Mouse (Mus musculus): ENCODE measurements around the gene Ttc39a. TPM values are rescaled to one million over a fixed set of nuclear protein-coding genes. Genes with fewer than 3 reads are reported as not detected.

Gene Ttc39a
- polyA plus RNA-seq, 1 experiment from 2014 or later = 2.3 TPM

DNA sequence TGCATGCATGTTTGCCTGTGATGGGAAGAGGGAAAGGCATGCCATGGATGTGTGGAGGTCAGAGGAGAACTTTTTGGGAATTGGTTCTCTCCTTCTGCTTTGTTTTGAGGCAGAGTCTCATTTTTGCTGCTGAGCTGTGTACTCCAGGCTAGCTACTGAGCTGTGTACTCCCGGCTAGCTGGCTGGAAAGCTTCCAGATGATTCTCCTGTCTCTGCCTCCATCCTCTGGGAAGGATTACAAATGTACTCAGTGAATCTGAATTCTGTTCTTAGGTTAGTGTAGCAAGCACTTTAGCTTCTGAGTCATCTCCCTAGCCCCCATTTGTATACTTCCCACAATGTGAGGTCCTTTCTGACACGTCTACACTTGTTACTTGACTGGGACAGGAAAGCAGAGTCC, 17.0 kb downstream of the Ttc39a start:
- Histone ChIP-seq H3K4me3 (no peak overlapping the region), H3K9ac (no peak overlapping the region), H3K36me3 (no peaks in the 10 kb centered on the region), H3K27me3 (no peaks in the 10 kb centered on the region), H3K4me1 (0 out of 2 replicates have a peak, but pooled peaks cover 4% of the 10 kb centered on the region), H3K9me3 (replicated peaks) (no peaks in the 10 kb centered on the region), H3K27ac (no peak overlapping the region), H3K4me2 (replicated peaks) (no peak overlapping the region)
- ATAC-seq (ENCODE audit: low FRiP score) = no peak
- WGBS = 74% methylated on average over 2 of the region's 2 CpGs

DNA sequence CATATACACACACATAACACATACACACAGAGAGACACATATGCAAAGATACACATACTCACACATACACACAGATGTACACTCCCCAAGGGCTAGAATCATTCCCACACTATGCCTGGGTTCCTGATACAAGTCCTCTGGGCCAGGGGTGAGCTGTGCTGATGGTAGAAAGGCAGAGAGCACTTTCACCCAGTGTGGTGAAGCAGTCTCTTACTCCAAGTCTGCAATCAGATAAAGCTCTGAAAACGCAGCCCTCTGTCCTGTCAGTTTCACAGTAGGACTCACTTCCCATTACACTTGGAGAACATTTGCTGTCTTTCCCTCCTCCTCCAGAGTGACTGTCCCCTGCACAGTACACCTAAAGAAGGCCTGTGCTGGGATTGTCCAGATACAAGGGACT, 20.6 kb downstream of the Ttc39a start:
- H3K27me3 ChIP-seq = no peaks in the 10 kb centered on the region
- no peak for ATAC-seq (ENCODE audit: low FRiP score)
- H3K27ac ChIP-seq = no peak overlapping the region
- no peak overlapping the region for H3K9ac ChIP-seq
- no peaks in the 10 kb centered on the region for H3K36me3 ChIP-seq
- no peak overlapping the region for H3K4me3 ChIP-seq
- H3K4me2 ChIP-seq (replicated peaks) = no peak overlapping the region
- H3K4me1 ChIP-seq = no peaks in the 10 kb centered on the region; the same call in 1 of the 2 replicates
- WGBS = 63% methylated on average over 1 of the region's 1 CpGs
- no peaks in the 10 kb centered on the region for H3K9me3 ChIP-seq (replicated peaks)

DNA sequence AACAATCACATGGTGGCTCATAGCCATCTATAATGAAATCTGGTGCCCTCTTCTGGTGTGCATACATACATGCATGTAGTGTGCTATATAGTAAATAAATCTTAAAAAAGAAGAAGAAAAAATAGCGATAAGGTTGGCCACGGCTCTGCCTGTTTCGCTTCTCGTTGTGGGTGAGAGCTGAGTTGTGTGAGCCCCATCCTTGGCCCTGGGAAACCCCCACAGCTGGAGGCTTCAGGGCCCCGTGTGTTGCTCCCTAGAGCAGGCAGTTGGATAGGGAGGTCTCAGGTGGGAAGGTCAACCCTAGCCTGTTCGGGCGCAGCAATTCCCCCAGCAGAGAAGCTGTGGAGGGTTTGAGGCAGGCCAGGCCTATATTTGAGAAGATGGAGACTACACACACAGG, 23.8 kb downstream of the Ttc39a start:
- 92% methylated on average over 7 of the region's 7 CpGs for WGBS
- Histone ChIP-seq H3K27me3 (no peaks in the 10 kb centered on the region), H3K4me2 (replicated peaks) (no peak overlapping the region), H3K4me3 (no peak overlapping the region), H3K9me3 (replicated peaks) (no peaks in the 10 kb centered on the region), H3K4me1 (peaks cover 7% of the 10 kb centered on the region), H3K27ac (no peak overlapping the region), H3K36me3 (no peaks in the 10 kb centered on the region), H3K9ac (no peak overlapping the region)
- ATAC-seq (ENCODE audit: low FRiP score) = no peak

DNA sequence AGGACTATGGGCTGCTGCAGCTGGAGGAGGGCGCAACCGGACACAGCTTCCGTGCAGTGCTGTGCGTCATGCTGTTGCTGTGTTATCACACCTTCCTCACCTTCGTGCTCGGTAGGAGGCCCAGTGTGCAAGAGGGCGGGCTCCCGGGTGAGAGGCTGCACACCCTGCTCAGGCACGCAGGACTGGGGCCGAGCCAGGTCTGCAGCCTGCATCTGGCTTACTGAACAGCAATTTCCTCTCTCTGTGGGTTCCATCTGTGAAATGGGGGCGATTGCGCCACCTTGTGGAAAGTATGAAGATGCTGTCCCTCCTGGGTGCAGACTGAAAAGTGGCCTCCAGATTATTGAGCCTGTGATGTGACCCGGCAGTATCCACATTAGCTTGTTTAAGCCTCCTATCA, 24.4 kb downstream of the Ttc39a start:
- Histone ChIP-seq H3K4me2 (replicated peaks) (no peak overlapping the region), H3K9ac (0 out of 2 replicates have a peak overlapping the region, but pooled peaks have one; percentile 32), H3K4me3 (no peak overlapping the region), H3K36me3 (no peaks in the 10 kb centered on the region), H3K27me3 (no peaks in the 10 kb centered on the region), H3K4me1 (peaks cover 7% of the 10 kb centered on the region), H3K27ac (no peak overlapping the region), H3K9me3 (replicated peaks) (no peaks in the 10 kb centered on the region)
- WGBS = 56% methylated on average over 13 of the region's 13 CpGs
- ATAC-seq (ENCODE audit: low FRiP score) = no peak

DNA sequence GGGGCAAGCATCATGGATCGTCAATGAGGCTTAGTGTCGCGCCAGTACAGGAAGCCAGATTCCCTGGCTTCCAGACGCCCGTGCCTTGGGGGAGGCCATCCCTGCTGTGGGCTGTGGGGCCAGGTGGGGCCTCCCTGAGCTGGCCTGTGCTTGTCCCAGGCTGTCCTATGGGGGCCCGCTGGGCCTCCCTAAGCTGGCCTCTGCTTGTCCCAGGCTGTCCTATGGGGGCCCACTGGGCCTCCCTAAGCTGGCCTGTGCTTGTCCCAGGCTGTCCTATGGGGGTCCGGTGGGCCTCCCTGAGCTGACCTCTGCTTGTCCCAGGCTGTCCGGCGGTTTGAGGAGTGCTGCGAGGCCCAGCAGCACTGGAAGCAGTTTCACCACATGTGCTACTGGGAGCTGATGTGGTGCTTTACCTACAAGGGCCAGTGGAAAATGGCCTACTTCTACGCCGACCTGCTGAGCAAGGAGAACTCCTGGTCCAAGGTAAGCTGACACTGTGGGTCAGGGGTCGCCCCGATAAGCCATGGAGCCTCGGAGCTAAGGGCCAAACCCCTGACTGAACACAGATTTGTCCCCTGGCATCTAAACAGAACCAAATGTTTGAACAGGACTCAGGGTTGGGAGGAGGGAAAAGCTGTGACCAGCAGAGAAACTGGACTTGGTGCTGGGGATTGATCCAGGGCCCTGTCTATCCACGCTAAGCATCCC, 26.4 kb downstream of the Ttc39a start:
- no peaks in the 10 kb centered on the region for H3K36me3 ChIP-seq
- H3K9ac ChIP-seq = no peak overlapping the region
- no peak overlapping the region for H3K4me2 ChIP-seq (replicated peaks)
- no peaks in the 10 kb centered on the region for H3K9me3 ChIP-seq (replicated peaks)
- ATAC-seq (ENCODE audit: low FRiP score) = no peak
- H3K27ac ChIP-seq = no peak overlapping the region
- 75% methylated on average over 16 of the region's 16 CpGs for WGBS
- no peak overlapping the region for H3K4me3 ChIP-seq
- H3K27me3 ChIP-seq = no peaks in the 10 kb centered on the region
- peaks cover 7% of the 10 kb centered on the region for H3K4me1 ChIP-seq

DNA sequence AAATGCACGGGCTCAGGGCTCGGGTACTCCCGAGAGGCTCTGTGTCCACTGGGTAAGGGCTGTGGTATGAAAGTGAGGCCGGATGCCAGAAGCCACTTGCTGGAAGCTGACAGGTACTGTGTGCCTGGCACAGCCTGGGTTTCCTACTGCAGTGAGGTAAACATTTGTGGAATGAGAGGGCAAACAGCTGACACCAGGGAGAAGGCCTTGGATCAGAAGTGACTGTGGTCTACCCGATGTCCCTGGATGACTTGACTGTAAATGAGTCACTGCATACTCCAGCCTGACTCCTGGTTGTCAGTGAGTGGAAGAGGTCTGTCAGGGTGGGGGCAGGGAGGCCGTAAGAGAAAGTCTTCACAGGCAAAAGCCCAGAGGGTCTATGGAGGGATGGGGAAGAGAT, 27.2 kb downstream of the Ttc39a start:
- Histone ChIP-seq H3K4me2 (replicated peaks) (no peak overlapping the region), H3K4me3 (no peak overlapping the region), H3K27me3 (no peaks in the 10 kb centered on the region), H3K27ac (no peak overlapping the region), H3K9ac (no peak overlapping the region), H3K9me3 (replicated peaks) (no peaks in the 10 kb centered on the region), H3K4me1 (peaks cover 7% of the 10 kb centered on the region), H3K36me3 (no peaks in the 10 kb centered on the region)
- ATAC-seq (ENCODE audit: low FRiP score) = no peak
- 79% methylated on average over 6 of the region's 6 CpGs for WGBS

DNA sequence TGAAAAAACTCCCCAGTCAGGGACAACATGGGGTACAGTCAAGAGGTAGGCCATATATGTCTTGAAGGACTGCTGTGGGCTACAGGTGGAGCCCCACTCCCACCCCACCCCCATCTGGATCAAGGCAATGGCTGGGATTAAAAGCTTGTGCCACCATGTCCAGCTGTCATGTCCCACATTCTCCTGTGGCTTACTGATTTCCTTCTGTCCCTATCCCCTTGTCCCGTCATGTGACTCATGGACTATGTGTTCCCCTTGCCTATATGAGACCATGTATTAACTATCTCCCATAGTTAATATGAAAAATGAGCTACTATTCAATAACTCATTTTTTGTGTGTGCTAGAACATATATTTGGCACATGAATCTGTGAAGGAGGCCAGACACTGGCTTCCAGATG, 27.8 kb downstream of the Ttc39a start:
- Histone ChIP-seq H3K4me1 (peaks cover 7% of the 10 kb centered on the region), H3K27me3 (no peaks in the 10 kb centered on the region), H3K36me3 (no peaks in the 10 kb centered on the region), H3K27ac (no peak overlapping the region), H3K4me2 (replicated peaks) (no peak overlapping the region), H3K9ac (no peak overlapping the region), H3K9me3 (replicated peaks) (no peaks in the 10 kb centered on the region), H3K4me3 (no peak overlapping the region)
- 94% methylated on average over 1 of the region's 1 CpGs for WGBS
- ATAC-seq (ENCODE audit: low FRiP score) = no peak

DNA sequence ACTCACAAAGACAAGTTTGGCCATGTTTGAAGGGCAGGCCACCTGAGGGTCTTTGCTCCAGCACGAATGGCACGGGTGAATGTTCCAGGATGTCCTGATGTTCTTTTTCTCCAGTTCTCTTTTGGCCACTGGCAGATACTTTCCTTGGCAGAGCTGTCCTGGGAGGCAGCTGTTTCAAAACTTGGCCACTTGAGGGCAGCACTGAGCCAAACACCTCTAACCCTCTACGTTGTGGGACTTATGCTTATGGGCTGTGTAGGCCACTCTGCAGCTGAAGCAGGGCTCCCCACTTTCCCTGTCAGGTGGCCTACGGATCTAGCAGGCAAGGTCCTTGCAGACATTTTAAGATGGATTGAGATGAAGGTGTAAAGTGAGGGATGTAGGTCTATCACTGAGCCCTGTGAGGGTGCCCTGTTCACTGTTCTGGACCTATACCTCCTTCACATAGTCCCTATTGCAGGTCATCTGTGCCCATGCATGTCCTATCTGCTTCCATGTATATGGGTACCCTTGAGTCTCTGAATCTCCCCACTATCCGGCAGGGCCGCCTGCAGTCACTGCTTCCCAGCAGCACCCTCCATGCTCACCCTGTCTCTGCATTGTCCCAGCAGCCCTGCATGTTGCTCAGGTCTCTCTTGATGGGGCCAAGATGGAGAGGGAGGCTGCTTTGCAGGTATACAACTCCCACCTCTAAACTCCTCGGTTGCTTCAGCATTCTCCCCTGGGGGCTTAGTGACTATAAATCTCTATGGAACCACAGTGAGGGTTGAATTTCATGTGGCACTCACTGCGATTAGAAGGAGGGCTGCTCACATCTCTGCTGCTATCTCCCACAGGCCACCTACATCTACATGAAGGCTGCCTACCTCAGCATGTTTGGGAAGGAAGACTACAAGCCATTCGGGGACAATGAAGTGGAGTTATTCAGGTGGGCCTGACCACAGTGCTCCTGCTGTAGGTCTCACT, 31.8 kb downstream of the Ttc39a start:
- Histone ChIP-seq H3K36me3 (no peaks in the 10 kb centered on the region), H3K9ac (no peak overlapping the region), H3K27ac (no peak overlapping the region), H3K4me3 (no peak overlapping the region), H3K4me1 (no peaks in the 10 kb centered on the region), H3K9me3 (replicated peaks) (no peaks in the 10 kb centered on the region), H3K4me2 (replicated peaks) (no peak overlapping the region), H3K27me3 (no peaks in the 10 kb centered on the region)
- peak; percentile 73 for ATAC-seq (ENCODE audit: low FRiP score)
- WGBS = 54% methylated on average over 9 of the region's 9 CpGs

DNA sequence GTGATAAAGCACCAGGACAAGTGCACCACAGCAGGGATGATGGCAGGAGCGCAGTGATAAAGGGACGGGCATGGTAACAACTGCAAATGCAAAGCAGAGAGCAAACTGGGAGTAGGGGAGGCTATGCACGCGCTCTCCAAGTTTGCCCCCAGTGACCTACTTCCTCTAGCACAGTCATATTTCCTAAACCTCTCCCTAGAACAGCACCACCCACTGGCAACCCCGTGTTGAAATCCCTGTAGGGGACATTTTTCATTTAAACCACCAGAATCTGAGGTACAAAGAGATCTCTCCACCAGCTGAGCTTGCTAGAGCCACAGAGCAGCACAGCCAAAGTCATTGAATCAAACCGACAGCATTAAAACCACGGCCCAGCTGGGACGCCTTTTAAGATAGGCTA, 32.7 kb downstream of the Ttc39a start:
- H3K36me3 ChIP-seq = no peaks in the 10 kb centered on the region
- ATAC-seq (ENCODE audit: low FRiP score) = no peak
- H3K9me3 ChIP-seq (replicated peaks) = no peaks in the 10 kb centered on the region
- no peaks in the 10 kb centered on the region for H3K4me1 ChIP-seq
- H3K27ac ChIP-seq = no peak overlapping the region
- H3K9ac ChIP-seq = no peak overlapping the region
- H3K27me3 ChIP-seq = no peaks in the 10 kb centered on the region
- H3K4me2 ChIP-seq (replicated peaks) = no peak overlapping the region
- 75% methylated on average over 8 of the region's 8 CpGs for WGBS
- H3K4me3 ChIP-seq = no peak overlapping the region

DNA sequence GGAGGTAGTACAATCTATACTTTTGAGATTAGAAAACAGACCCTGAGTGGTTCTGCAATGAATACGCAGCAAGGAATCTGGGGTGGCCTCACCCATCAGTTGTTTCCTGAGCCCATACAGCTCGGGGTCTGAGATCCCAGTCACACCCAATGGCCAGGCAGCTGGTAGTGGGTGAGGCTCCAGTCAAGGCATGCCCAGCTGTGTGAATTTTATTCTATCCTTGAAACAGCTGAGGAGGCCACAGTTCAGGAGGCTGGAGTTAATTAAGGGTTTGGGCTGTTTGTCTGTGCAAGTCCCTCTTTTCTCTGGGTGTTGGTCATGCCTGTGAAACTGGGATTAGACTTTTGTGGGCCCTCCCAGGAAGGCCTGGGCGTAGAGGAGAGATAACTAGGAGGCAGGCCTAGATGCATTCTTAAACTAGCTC, 33.4 kb downstream of the Ttc39a start:
- ATAC-seq (ENCODE audit: low FRiP score) = no peak
- H3K27me3 ChIP-seq = no peaks in the 10 kb centered on the region
- H3K4me2 ChIP-seq (replicated peaks) = no peak overlapping the region
- no peak overlapping the region for H3K9ac ChIP-seq
- WGBS = 79% methylated on average over 3 of the region's 3 CpGs
- no peaks in the 10 kb centered on the region for H3K9me3 ChIP-seq (replicated peaks)
- H3K4me3 ChIP-seq = no peak overlapping the region
- H3K4me1 ChIP-seq = no peaks in the 10 kb centered on the region
- H3K27ac ChIP-seq = no peak overlapping the region
- H3K36me3 ChIP-seq = no peaks in the 10 kb centered on the region

DNA sequence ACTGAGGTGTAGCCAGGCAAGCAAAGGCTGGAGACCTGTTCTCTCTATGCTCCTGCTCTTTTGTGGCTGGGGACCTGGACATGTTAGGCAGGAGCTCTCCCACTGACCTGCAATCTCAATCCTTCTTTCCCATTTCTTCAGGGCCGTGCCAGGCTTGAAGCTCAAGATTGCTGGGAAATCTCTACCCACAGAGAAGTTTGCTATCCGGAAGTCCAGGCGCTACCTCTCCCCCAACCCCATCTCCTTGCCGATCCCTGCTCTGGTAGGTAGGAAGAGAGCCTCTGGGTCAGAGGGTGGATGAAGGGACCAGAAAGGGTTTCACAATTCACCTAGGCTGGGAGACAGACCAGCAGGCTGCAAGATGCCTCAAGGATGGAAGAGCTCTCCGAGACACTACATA, 34.0 kb downstream of the Ttc39a start:
- H3K27ac ChIP-seq = no peak overlapping the region
- H3K9ac ChIP-seq = no peak overlapping the region
- no peak overlapping the region for H3K4me2 ChIP-seq (replicated peaks)
- no peaks in the 10 kb centered on the region for H3K36me3 ChIP-seq
- no peaks in the 10 kb centered on the region for H3K4me1 ChIP-seq
- no peaks in the 10 kb centered on the region for H3K9me3 ChIP-seq (replicated peaks)
- no peak overlapping the region for H3K4me3 ChIP-seq
- 99% methylated on average over 5 of the region's 5 CpGs for WGBS
- ATAC-seq (ENCODE audit: low FRiP score) = no peak
- H3K27me3 ChIP-seq = no peaks in the 10 kb centered on the region

DNA sequence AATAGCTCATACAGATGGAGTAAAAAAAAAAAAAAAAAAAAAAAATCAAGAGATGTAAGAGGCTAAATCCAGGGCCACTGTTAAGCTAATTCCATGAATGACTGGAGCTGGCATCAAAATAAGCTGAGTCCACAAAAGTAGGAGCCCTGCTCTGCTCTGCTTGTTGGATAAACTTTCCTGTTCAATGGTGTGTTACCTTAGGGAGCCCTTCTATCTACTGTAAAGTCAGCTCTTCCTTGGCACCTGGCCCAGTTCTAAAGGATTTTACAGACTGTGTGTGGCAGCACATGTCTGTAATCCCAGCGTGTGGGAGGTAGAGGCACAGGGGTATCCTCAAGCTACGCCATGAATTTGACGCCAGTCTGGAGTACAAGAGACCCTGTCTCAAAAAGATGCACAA, 34.6 kb downstream of the Ttc39a start:
- Histone ChIP-seq H3K27me3 (no peaks in the 10 kb centered on the region), H3K9ac (no peak overlapping the region), H3K27ac (no peak overlapping the region), H3K4me1 (no peaks in the 10 kb centered on the region), H3K4me2 (replicated peaks) (no peak overlapping the region), H3K36me3 (no peaks in the 10 kb centered on the region), H3K4me3 (no peak overlapping the region), H3K9me3 (replicated peaks) (no peaks in the 10 kb centered on the region)
- no peak for ATAC-seq (ENCODE audit: low FRiP score)
- 91% methylated on average over 3 of the region's 3 CpGs for WGBS
